Mouse (Mus musculus): ENCODE measurements at regions not wholly inside any gene's neighbourhood (a gene's known extent, or its start where the extent isn't known, plus 50 kb on each side); places are given as distances from the start of the nearest gene placed in this dataset.

DNA sequence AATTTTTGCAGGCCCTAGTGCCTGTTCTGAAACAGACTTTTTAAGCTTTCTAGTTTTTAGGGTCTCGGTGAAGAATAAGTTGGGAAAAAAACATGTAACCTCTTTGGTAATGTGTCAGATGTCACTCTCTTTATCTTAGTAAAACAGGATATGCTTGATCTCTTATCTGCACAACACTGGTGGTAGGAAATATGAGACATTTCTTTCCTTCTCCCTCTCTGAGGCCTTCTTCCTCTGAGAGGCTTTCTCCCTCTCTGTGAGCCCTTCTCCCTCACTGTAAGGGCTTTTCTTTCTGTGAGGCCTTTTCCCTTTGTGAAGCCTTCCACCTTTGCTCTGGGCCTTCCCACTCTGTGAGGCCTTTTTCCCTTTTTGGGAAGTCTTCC lies 708.7 kb upstream of the Slit2 start:
- Histone ChIP-seq H3K27me3 (replicated peaks; ENCODE audit: insufficient read depth, low read length) (no peaks in the 10 kb centered on the region), H3K27ac (ENCODE audit: low read length) (peak overlapping the region; percentile 38; the same call in 1 of the 2 replicates), H3K4me3 (ENCODE audit: low read depth, low read length) (no peak overlapping the region), H3K9me3 (ENCODE audit: low read length) (no peaks in the 10 kb centered on the region), H3K9ac (replicated peaks; ENCODE audit: low read depth) (no peak overlapping the region), H3K36me3 (ENCODE audit: insufficient read depth, low read length) (no peaks in the 10 kb centered on the region), H3K4me1 (ENCODE audit: insufficient read depth, low read depth, low read length) (no peaks in the 10 kb centered on the region; the same call in 1 of the 2 replicates), H3K4me2 (replicated peaks; ENCODE audit: low read depth, low read length) (no peak overlapping the region)
- TF ChIP-seq EP300 (IDR thresholded peaks at IDR 0.05): no peak
- TF ChIP-seq CTCF (IDR thresholded peaks at IDR 0.05): no peak
- ATAC-seq: no peak
- peak; percentile 5 for DNase-seq (ENCODE audit: low spot score)
- 25% methylated on average over 1 of the region's 1 CpGs for WGBS

DNA sequence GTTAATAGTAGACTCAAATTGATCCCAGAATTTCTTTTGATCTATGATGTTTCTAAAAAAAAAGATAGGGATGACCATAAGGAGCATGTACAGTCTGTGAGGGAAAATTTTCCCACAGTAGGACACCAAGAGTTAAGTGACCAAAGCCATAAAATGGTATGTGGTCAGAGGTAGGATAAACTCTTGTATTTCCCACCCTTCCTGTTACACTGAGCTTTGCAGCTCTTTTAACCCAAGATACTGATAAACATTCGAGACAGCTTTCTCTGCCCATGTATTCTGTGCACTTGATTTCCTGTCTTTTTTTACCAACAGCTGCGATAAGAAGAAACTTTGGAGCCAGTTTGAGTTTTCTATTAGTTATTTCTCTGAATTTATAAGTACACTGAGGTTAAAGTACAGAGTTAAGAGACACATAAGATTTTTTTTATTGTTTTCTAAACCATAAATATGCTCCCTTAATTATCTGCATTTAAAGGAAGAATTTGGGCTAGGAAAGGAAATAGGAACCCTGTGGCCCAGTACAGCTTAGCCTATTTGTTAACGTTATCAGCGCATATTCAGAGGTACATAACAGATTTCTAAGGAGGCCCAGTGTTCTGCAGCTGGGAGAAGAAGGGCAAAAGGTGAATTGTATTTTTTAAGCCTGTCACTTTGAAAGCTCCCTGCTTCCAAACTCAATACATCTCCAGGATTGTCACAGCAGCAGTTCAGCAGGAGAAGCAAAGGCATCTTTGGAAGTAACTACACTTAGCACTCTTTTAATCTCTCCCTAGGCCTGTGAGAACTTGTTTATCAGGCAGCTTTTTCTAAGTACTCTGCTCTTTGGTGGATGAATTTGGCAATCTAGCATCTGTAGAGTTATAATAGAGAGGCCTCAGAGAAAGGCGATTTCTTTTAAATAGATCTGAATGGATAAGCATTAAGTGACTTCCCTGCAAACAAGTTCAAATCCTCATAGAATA lies 706.4 kb upstream of the Slit2 start:
- H3K9ac ChIP-seq (replicated peaks; ENCODE audit: low read depth): no peak overlapping the region
- no peaks in the 10 kb centered on the region for H3K9me3 ChIP-seq (ENCODE audit: low read length)
- WGBS: 45% methylated on average over 5 of the region's 5 CpGs
- no peaks in the 10 kb centered on the region; the same call in 1 of the 2 replicates for H3K4me1 ChIP-seq (ENCODE audit: insufficient read depth, low read depth, low read length)
- H3K4me2 ChIP-seq (replicated peaks; ENCODE audit: low read depth, low read length): no peak overlapping the region
- no peaks in the 10 kb centered on the region for H3K36me3 ChIP-seq (ENCODE audit: insufficient read depth, low read length)
- no peak for ATAC-seq
- DNase-seq (ENCODE audit: low spot score): no peak
- H3K27me3 ChIP-seq (replicated peaks; ENCODE audit: insufficient read depth, low read length): no peaks in the 10 kb centered on the region
- no peak overlapping the region for H3K27ac ChIP-seq (ENCODE audit: low read length)
- H3K4me3 ChIP-seq (ENCODE audit: low read depth, low read length): no peak overlapping the region
- TF ChIP-seq EP300 (IDR thresholded peaks at IDR 0.05): no peak
- TF ChIP-seq CTCF (IDR thresholded peaks at IDR 0.05): no peak

DNA sequence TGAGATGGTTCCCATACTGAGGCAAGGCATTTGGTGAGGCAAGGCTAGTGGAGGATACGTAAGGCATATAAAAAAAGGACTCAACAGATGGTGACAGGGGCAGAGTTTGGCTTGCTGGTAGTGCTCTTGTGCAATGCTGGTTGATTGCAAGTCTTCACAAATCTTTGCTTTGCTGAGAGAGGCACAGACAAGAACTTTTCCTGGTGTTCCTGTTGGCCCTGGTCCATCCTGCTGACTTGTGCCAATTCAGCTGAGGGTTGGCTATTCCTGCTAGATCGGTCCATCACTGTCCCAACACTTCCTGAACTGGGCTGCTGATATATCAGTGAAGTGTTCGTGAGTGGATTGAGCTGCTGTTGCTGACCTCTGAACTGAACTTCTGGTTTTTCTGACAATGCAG lies 703.3 kb upstream of the Slit2 start:
- DNase-seq (ENCODE audit: low spot score) (peak; percentile 80), ATAC-seq (peak; percentile 91)
- Histone ChIP-seq H3K27me3 (replicated peaks; ENCODE audit: insufficient read depth, low read length) (no peaks in the 10 kb centered on the region), H3K4me2 (replicated peaks; ENCODE audit: low read depth, low read length) (no peak overlapping the region), H3K4me1 (ENCODE audit: insufficient read depth, low read depth, low read length) (no peaks in the 10 kb centered on the region; the same call in 1 of the 2 replicates), H3K36me3 (ENCODE audit: insufficient read depth, low read length) (no peaks in the 10 kb centered on the region), H3K27ac (ENCODE audit: low read length) (no peak overlapping the region), H3K9me3 (ENCODE audit: low read length) (no peaks in the 10 kb centered on the region), H3K4me3 (ENCODE audit: low read depth, low read length) (no peak overlapping the region), H3K9ac (replicated peaks; ENCODE audit: low read depth) (no peak overlapping the region)
- 33% methylated on average over 3 of the region's 3 CpGs for WGBS
- no peak for TF ChIP-seq CTCF (IDR thresholded peaks at IDR 0.05)
- peak; percentile 59; the same call in 1 of the 2 replicates for TF ChIP-seq EP300 (IDR thresholded peaks at IDR 0.05)

DNA sequence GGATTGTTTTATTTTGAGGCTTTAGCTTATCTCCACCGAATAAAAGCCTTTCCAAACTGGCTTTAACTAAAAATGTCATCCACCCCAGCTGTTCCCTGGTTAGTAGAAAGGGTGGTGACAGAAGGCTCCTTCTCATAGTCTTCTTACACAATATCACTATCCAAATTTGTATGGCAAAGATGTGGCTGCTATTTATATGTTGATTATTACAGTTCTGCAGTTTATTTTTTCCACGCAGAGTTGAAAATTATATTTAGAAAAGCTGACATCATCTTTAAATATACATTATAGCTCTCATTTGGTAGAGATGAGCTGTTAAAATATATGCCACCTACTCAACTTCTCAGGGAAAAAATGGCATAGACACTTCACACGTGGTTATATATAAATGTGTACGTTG lies 683.3 kb upstream of the Slit2 start:
- TF ChIP-seq CTCF (IDR thresholded peaks at IDR 0.05) (no peak), EP300 (IDR thresholded peaks at IDR 0.05) (no peak)
- Histone ChIP-seq H3K27me3 (replicated peaks; ENCODE audit: insufficient read depth, low read length) (no peaks in the 10 kb centered on the region), H3K27ac (ENCODE audit: low read length) (no peak overlapping the region), H3K9ac (replicated peaks; ENCODE audit: low read depth) (no peak overlapping the region), H3K4me1 (ENCODE audit: insufficient read depth, low read depth, low read length) (no peaks in the 10 kb centered on the region), H3K4me2 (replicated peaks; ENCODE audit: low read depth, low read length) (no peak overlapping the region), H3K4me3 (ENCODE audit: low read depth, low read length) (no peak overlapping the region), H3K9me3 (ENCODE audit: low read length) (no peaks in the 10 kb centered on the region), H3K36me3 (ENCODE audit: insufficient read depth, low read length) (no peaks in the 10 kb centered on the region)
- ATAC-seq (no peak), DNase-seq (ENCODE audit: low spot score) (no peak)
- WGBS: 60% methylated on average over 4 of the region's 4 CpGs

DNA sequence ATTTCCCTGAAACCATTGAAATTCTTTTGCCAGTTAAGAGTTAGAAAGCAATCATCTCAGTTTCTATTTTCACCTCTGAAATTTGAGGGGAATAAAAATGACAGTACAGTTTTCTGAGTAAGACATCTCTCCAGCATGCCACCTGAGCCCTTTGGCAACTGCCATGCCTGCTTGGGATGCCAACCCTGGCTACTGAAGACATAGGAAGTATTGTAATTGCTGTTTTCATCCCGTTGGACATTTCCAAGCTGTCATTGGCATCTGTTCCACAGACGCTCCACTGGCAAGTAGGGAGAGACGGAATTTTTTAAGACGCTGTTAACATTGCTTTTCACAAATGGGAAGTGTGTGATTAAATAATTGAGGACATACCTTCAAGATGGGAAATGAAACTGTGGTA lies 665.4 kb upstream of the Slit2 start:
- H3K4me2 ChIP-seq (replicated peaks; ENCODE audit: low read depth, low read length): no peak overlapping the region
- 79% methylated on average over 4 of the region's 4 CpGs for WGBS
- no peaks in the 10 kb centered on the region for H3K36me3 ChIP-seq (ENCODE audit: insufficient read depth, low read length)
- no peaks in the 10 kb centered on the region for H3K9me3 ChIP-seq (ENCODE audit: low read length)
- no peak for TF ChIP-seq CTCF (IDR thresholded peaks at IDR 0.05)
- no peak for TF ChIP-seq EP300 (IDR thresholded peaks at IDR 0.05)
- no peaks in the 10 kb centered on the region for H3K27me3 ChIP-seq (replicated peaks; ENCODE audit: insufficient read depth, low read length)
- H3K9ac ChIP-seq (replicated peaks; ENCODE audit: low read depth): no peak overlapping the region
- H3K4me3 ChIP-seq (ENCODE audit: low read depth, low read length): no peak overlapping the region
- ATAC-seq (no peak), DNase-seq (ENCODE audit: low spot score) (no peak)
- H3K27ac ChIP-seq (ENCODE audit: low read length): no peak overlapping the region
- H3K4me1 ChIP-seq (ENCODE audit: insufficient read depth, low read depth, low read length): no peaks in the 10 kb centered on the region

DNA sequence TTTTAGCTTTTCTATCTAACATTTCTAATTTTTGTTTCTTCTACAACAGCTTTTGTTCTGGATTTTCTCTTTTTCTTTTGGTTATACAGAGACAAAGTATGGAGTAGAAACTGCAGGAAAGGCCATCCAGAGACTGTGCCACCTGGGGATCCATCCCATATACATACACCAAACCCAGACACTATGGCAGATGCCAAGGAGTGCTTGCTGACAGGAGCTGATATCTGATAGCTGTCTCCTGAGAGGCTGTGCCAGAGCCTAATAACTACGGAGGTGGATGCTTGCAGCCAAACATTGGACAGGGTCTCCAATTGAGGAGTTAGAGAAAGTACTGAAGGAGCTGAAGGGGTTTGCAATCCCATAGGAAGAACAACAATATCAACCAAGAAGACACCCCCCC lies 664.8 kb upstream of the Slit2 start:
- Histone ChIP-seq H3K9ac (replicated peaks; ENCODE audit: low read depth) (no peak overlapping the region), H3K36me3 (ENCODE audit: insufficient read depth, low read length) (no peaks in the 10 kb centered on the region), H3K9me3 (ENCODE audit: low read length) (no peaks in the 10 kb centered on the region), H3K4me2 (replicated peaks; ENCODE audit: low read depth, low read length) (no peak overlapping the region), H3K27ac (ENCODE audit: low read length) (no peak overlapping the region), H3K27me3 (replicated peaks; ENCODE audit: insufficient read depth, low read length) (no peaks in the 10 kb centered on the region), H3K4me1 (ENCODE audit: insufficient read depth, low read depth, low read length) (no peaks in the 10 kb centered on the region), H3K4me3 (ENCODE audit: low read depth, low read length) (no peak overlapping the region)
- TF ChIP-seq EP300 (IDR thresholded peaks at IDR 0.05) (no peak), CTCF (IDR thresholded peaks at IDR 0.05) (no peak)
- 62% methylated on average over 1 of the region's 1 CpGs for WGBS
- no peak for DNase-seq (ENCODE audit: low spot score)
- ATAC-seq: no peak
